Mouse (Mus musculus) heart, embryonic 13.5 days (tissue): ENCODE measurements around the gene Frmd4a. TPM values are rescaled to one million over a fixed set of nuclear protein-coding genes. Genes with fewer than 3 reads are reported as not detected.
A peak's percentile ranks its signal among the peaks of the same experiment; 100 is the strongest.

Source experiments
- ATAC-seq: fragments of 200-750 bp; cut with Nextera tagmentation; 2 replicates; pipeline ENCODE4 v1.8.0; 2017; ENCODE audit warnings: moderate TSS enrichment; ENCODE audit not compliant: insufficient number of reproducible peaks, low FRiP score, low TSS enrichment; ENCODE audit errors: extremely low read depth
- H3K27ac ChIP-seq: fragments of 300-500 bp; sonication (generic); replicated peaks from 2 replicates; pipeline ENCODE4 v1.5.1; 2015; ENCODE audit warnings: moderate library complexity, mild to moderate bottlenecking, inconsistent platforms
- H3K27me3 ChIP-seq: fragments of 300-500 bp; sonication (generic); replicated peaks from 2 replicates; pipeline ENCODE4 v1.6.1; 2015; ENCODE audit warnings: mild to moderate bottlenecking, inconsistent platforms
- H3K36me3 ChIP-seq: fragments of 300-500 bp; sonication (generic); 2 replicates; pipeline ENCODE4 v1.6.1; 2015; ENCODE audit warnings: mild to moderate bottlenecking, inconsistent platforms
- H3K4me1 ChIP-seq: fragments of 300-500 bp; sonication (generic); 2 replicates; pipeline ENCODE4 v1.6.1; 2015; ENCODE audit warnings: inconsistent platforms
- H3K4me2 ChIP-seq: fragments of 300-500 bp; sonication (generic); 2 replicates; pipeline ENCODE4 v1.6.1; 2015; ENCODE audit warnings: inconsistent platforms, mild to moderate bottlenecking, moderate library complexity
- H3K4me3 ChIP-seq: fragments of 300-500 bp; sonication (generic); 2 replicates; pipeline ENCODE4 v1.5.1; 2015; ENCODE audit warnings: moderate library complexity, mild to moderate bottlenecking, inconsistent platforms
- H3K9ac ChIP-seq: fragments of 300-500 bp; sonication (generic); 2 replicates; pipeline ENCODE4 v1.6.1; 2015; ENCODE audit warnings: inconsistent platforms, mild to moderate bottlenecking, moderate library complexity
- H3K9me3 ChIP-seq: fragments of 300-500 bp; sonication (generic); 2 replicates; pipeline ENCODE4 v1.6.1; 2016; ENCODE audit warnings: inconsistent platforms
- WGBS: fragments of 180-500 bp; shearing (Covaris S2); methylation state at CpG from one replicate; pipeline ENCODE4 v1.1.7; 2015; ENCODE audit warnings: mixed read lengths; 5-methylcytosine and 5-hydroxymethylcytosine counted together
- polyA plus RNA-seq: library from polyadenylated mRNA; unstranded; fragments of >200 nt; fragmentation: Nextera tagmentation; extraction: Ambion mirVana; gene quantifications from 2 replicates; pipeline ENCODE4 v1.2.1, GENCODE M21; 2015

Frmd4a gene
- polyA plus RNA-seq, 1 experiment from 2014 or later = 15.2 TPM

- no peaks in the 10 kb centered on the region for H3K27me3 ChIP-seq
- 0 out of 2 replicates have a peak, but pooled peaks cover 3% of the 10 kb centered on the region for H3K36me3 ChIP-seq
- no peaks in the 10 kb centered on the region for H3K9me3 ChIP-seq
- no peak overlapping the region for H3K9ac ChIP-seq
- H3K27ac ChIP-seq = peak overlapping the region; percentile 55
- H3K4me3 ChIP-seq = no peak overlapping the region
- H3K4me1 ChIP-seq = peaks cover 39% of the 10 kb centered on the region
- WGBS = 67% methylated on average over 5 of the region's 5 CpGs
- no peak for ATAC-seq
- H3K4me2 ChIP-seq = no peak overlapping the region
These were observed 492.2 kb downstream of the Frmd4a start for GRCm38 (mm10) chr2:4509739-4510138.

- 0 out of 2 replicates have a peak, but pooled peaks cover 3% of the 10 kb centered on the region for H3K36me3 ChIP-seq
- 73% methylated on average over 11 of the region's 11 CpGs for WGBS
- no peak overlapping the region for H3K4me2 ChIP-seq
- H3K27ac ChIP-seq = peak overlapping the region; percentile 59
- ATAC-seq = no peak
- H3K9ac ChIP-seq = no peak overlapping the region
- H3K27me3 ChIP-seq = no peaks in the 10 kb centered on the region
- H3K9me3 ChIP-seq = no peaks in the 10 kb centered on the region
- H3K4me3 ChIP-seq = no peak overlapping the region
- peaks cover 40% of the 10 kb centered on the region for H3K4me1 ChIP-seq
These were observed 492.9 kb downstream of the Frmd4a start for GRCm38 (mm10) chr2:4510208-4511079.

GRCm38 (mm10) chr2:4511080-4511386 lies 493.5 kb downstream of the Frmd4a start:
- Histone ChIP-seq H3K36me3 (0 out of 2 replicates have a peak, but pooled peaks cover 3% of the 10 kb centered on the region), H3K4me2 (no peak overlapping the region), H3K4me3 (no peak overlapping the region), H3K27me3 (no peaks in the 10 kb centered on the region), H3K4me1 (peaks cover 46% of the 10 kb centered on the region), H3K27ac (peak overlapping the region; percentile 59; the same call in 1 of the 2 replicates), H3K9me3 (no peaks in the 10 kb centered on the region), H3K9ac (no peak overlapping the region)
- WGBS = 79% methylated on average over 2 of the region's 2 CpGs
- ATAC-seq = no peak

GRCm38 (mm10) chr2:4512607-4513006 lies 495.1 kb downstream of the Frmd4a start:
- no peak for ATAC-seq
- Histone ChIP-seq H3K9me3 (no peaks in the 10 kb centered on the region), H3K27ac (no peak overlapping the region), H3K4me2 (peak overlapping the region; percentile 11; the same call in 1 of the 2 replicates), H3K4me1 (peaks cover 57% of the 10 kb centered on the region), H3K27me3 (no peaks in the 10 kb centered on the region), H3K36me3 (no peaks in the 10 kb centered on the region), H3K4me3 (no peak overlapping the region), H3K9ac (no peak overlapping the region)
- 49% methylated on average over 14 of the region's 14 CpGs for WGBS

GRCm38 (mm10) chr2:4515910-4516309 lies 498.4 kb downstream of the Frmd4a start:
- Histone ChIP-seq H3K4me3 (no peak overlapping the region), H3K36me3 (no peaks in the 10 kb centered on the region), H3K4me2 (no peak overlapping the region), H3K4me1 (peaks cover 31% of the 10 kb centered on the region), H3K27ac (peak overlapping the region; percentile 96), H3K9ac (no peak overlapping the region), H3K27me3 (no peaks in the 10 kb centered on the region), H3K9me3 (no peaks in the 10 kb centered on the region)
- WGBS = 82% methylated on average over 3 of the region's 3 CpGs
- no peak for ATAC-seq

- H3K27ac ChIP-seq = peak overlapping the region; percentile 96
- H3K4me1 ChIP-seq = peaks cover 29% of the 10 kb centered on the region
- peak overlapping the region; percentile 8 for H3K4me3 ChIP-seq
- H3K36me3 ChIP-seq = peaks cover 4% of the 10 kb centered on the region; the same call in 1 of the 2 replicates
- peak overlapping the region; percentile 61 for H3K4me2 ChIP-seq
- no peak for ATAC-seq
- 0 out of 2 replicates have a peak overlapping the region, but pooled peaks have one; percentile 16 for H3K9ac ChIP-seq
- WGBS = 26% methylated on average over 7 of the region's 7 CpGs
- no peaks in the 10 kb centered on the region for H3K27me3 ChIP-seq
- H3K9me3 ChIP-seq = no peaks in the 10 kb centered on the region
These were observed 499.5 kb downstream of the Frmd4a start for GRCm38 (mm10) chr2:4516819-4517552.

GRCm38 (mm10) chr2:4517553-4518125 lies 500.1 kb downstream of the Frmd4a start:
- peak; percentile 87 for ATAC-seq
- no peak overlapping the region for H3K9ac ChIP-seq
- peaks cover 4% of the 10 kb centered on the region; the same call in 1 of the 2 replicates for H3K36me3 ChIP-seq
- H3K27ac ChIP-seq = peak overlapping the region; percentile 96
- no peaks in the 10 kb centered on the region for H3K9me3 ChIP-seq
- peak overlapping the region; percentile 8 for H3K4me3 ChIP-seq
- WGBS = 10% methylated on average over 7 of the region's 7 CpGs
- H3K4me2 ChIP-seq = peak overlapping the region; percentile 61
- no peaks in the 10 kb centered on the region for H3K27me3 ChIP-seq
- peaks cover 26% of the 10 kb centered on the region for H3K4me1 ChIP-seq

- H3K9me3 ChIP-seq = no peaks in the 10 kb centered on the region
- no peak overlapping the region for H3K4me2 ChIP-seq
- no peak overlapping the region for H3K27ac ChIP-seq
- peaks cover 4% of the 10 kb centered on the region; the same call in 1 of the 2 replicates for H3K36me3 ChIP-seq
- peaks cover 25% of the 10 kb centered on the region for H3K4me1 ChIP-seq
- no peaks in the 10 kb centered on the region for H3K27me3 ChIP-seq
- H3K9ac ChIP-seq = no peak overlapping the region
- ATAC-seq = no peak
- no peak overlapping the region for H3K4me3 ChIP-seq
These were observed 501.0 kb downstream of the Frmd4a start for GRCm38 (mm10) chr2:4518549-4518948.

- H3K4me1 ChIP-seq = peaks cover 3% of the 10 kb centered on the region
- H3K4me2 ChIP-seq = no peak overlapping the region
- H3K36me3 ChIP-seq = peaks cover 8% of the 10 kb centered on the region; the same call in 1 of the 2 replicates
- WGBS = 67% methylated on average over 1 of the region's 1 CpGs
- no peak overlapping the region for H3K4me3 ChIP-seq
- ATAC-seq = no peak
- no peak overlapping the region for H3K27ac ChIP-seq
- H3K27me3 ChIP-seq = no peaks in the 10 kb centered on the region
- H3K9me3 ChIP-seq = no peaks in the 10 kb centered on the region
- no peak overlapping the region for H3K9ac ChIP-seq
These were observed 505.4 kb downstream of the Frmd4a start for GRCm38 (mm10) chr2:4522769-4523487.

- no peak overlapping the region for H3K4me2 ChIP-seq
These were observed 509.6 kb downstream of the Frmd4a start for GRCm38 (mm10) chr2:4527094-4527493.

More at GRCm38 (mm10) chr2:4527094-4527493, 509.6 kb downstream of the Frmd4a start:
- no peaks in the 10 kb centered on the region for H3K9me3 ChIP-seq
- H3K4me1 ChIP-seq = peaks cover 9% of the 10 kb centered on the region
- H3K27me3 ChIP-seq = no peaks in the 10 kb centered on the region
- H3K9ac ChIP-seq = no peak overlapping the region
- H3K36me3 ChIP-seq = peaks cover 26% of the 10 kb centered on the region
- no peak for ATAC-seq
- WGBS = 88% methylated on average over 7 of the region's 7 CpGs
- H3K4me3 ChIP-seq = no peak overlapping the region
- H3K27ac ChIP-seq = no peak overlapping the region
